Mouse (Mus musculus) mesoderm, embryonic 11.5 days (tissue): Measurements from ENCODE around the gene Cnpy4.
A peak's percentile ranks its signal among the peaks of the same experiment; 100 is the strongest.
"Not testable (repeated sequence)": the region's sequence is repeated elsewhere in the genome, so short reads cannot be mapped to it uniquely, and the experiment has no call there.

Experiments used
- DNase-seq: peaks from one replicate; pipeline ENCODE4 v3.0.0-alpha.2; 2012; ENCODE audit warnings: low read depth, low spot score

The Cnpy4 gene

DNA sequence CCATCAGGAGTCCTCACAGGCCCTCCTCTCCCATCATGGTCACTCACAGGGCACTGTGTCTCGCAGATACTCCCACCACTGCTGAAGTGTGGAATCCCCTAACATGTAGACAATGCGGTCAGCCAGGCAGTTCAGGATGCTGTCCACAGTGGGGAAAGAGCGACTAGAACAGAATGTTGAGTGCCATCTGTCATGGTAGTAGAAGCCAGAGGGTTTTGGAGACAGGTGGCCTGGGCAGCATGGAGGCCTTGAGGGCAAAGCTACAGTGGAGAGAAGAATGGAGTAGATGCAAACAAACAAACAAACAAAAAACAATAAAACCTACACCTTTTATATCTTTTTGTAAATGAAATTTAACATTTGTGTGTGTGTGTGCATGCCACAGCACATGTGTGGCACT, 14.8 kb downstream of the Cnpy4 start:
- DNase-seq: no peak

DNA sequence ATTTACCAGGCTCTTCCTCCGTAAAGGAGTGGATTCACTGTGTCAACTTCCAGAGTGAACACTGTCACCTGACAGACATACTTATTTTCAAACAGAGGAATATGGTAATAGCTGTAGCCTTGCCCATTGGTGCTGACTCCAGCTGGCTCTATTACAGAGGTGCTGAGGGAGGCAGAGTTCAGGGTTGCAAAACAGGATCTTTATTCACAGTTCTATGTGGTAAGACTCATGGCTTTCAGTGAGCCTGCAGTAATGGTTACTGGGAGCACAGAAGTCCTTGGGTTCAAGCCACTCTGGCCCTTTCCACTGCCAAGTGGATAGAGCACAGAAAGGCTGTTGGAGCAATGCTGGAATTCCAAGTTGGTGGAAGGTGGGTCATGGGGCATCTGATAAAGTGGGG, 20.0 kb downstream of the Cnpy4 start:
- no peak for DNase-seq

DNA sequence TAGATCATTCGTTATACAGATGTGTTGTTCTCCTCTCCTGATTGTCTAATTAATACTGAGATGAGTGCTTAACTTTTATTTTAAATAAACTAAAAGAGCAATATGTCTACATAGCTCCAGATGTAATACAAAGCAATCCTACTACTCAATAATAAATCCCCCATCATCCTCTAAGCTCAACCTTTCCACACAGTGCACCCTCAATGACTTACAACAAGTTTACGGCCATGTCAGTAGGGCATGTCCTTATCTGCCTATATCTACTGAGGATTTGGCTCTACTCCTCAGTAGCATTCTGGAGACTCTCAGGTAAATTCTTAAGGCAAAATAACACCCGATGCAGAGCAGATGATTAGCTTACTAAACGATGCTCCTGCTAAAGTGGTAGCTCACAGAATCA, 20.6 kb downstream of the Cnpy4 start:
- DNase-seq: no peak

DNA sequence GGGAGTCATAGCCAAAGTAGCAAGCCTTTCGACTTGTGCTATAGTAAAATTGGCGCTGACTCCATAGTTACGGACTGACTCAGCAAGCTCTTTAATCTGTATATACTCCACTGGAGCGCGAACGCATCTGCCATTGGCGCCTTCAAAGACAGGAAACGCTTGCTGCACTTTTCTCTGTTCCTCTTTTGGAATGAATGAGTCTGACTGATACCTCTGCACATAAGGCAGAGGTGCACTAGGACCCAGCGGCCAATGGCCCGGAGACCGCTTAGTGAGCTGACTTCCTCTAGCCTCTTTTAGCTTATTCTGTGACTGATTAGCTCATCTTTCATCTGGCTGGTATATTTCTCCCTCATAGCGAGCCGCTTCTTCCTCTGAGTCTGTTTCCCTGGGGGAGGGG, 29.3 kb downstream of the Cnpy4 start:
- not testable (repeated sequence) for DNase-seq

DNA sequence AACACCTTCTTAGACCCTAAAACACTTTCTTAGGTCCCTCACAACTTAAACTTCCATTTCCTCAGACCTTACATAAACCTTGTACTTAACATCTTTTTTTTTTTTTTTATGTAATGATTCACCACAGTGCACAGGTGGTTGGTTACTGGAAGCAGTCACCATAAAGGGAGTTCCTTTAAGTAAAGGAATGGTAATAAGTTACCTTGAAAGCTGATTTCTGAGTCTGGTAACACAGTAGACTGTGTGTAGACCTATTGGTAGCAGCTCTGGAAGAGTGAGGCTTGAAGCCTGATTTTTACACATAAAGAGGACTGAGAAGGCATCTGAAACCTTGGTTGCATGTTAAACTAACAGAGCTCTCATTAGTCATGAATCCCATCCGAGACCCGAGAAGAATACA, 32.6 kb downstream of the Cnpy4 start:
- no peak for DNase-seq

DNA sequence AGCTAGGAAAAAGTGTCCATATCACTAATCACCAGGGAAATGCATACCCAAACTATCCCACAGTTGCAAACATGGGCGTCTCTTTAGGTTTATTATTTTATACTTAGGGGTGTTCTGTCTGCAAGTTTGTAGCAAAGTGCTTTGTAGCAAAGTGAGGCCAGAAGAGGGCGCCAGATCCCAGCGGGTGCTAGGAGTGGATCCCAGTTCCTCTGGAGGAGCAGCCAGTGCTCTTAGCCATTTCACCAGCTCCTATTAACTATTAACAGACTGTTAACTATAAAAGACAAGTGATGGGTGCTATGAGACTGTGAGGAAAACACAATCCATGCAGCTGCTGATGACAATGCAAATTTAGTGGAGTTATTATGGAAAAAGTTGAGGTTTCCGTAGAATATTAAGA, 34.8 kb downstream of the Cnpy4 start:
- peak; percentile 72 for DNase-seq

DNA sequence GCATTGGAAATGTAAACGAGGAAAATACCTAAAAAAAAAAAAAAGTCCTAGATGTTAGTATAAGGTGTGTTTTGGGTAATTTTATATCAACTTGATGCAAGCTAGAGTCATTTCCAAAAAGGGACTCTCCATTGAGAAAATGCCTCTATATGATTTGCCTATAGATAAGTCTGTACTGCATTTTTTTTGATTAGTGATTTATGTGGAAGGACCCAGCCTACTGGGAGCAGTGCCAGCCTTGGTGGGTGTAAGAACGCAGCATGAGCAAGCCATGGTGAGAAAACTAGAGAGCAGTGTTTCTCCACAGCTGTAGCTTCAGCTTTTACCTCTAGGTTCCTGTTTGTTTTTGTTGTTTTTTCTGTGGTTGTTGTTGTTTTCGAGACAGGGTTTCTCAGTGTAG, 36.0 kb downstream of the Cnpy4 start:
- DNase-seq: no peak

DNA sequence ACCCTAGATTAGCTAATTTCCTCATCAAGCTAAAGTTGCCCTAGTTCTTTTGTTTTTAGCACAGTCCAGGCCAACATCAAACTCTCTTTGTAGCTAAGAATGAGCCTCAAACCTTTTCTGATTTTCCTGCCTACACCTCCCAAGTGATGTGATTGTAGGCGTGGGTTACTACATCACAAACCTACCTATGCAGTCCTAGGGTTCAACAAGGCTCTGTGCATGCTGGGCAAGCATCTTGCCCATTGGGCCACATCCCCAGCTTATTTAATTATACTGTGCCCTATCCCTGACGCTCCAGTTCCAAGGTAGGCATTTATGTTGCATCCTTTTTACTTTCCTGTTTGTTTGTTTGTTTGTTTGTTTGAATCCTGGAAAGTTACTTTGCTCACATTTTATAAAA, 38.4 kb downstream of the Cnpy4 start, which contains the start of gene Nxpe5:
Gene Nxpe5, plus strand, starts transcription at position 199 of the 400 bp plus-strand sequence.
- DNase-seq: no peak

DNA sequence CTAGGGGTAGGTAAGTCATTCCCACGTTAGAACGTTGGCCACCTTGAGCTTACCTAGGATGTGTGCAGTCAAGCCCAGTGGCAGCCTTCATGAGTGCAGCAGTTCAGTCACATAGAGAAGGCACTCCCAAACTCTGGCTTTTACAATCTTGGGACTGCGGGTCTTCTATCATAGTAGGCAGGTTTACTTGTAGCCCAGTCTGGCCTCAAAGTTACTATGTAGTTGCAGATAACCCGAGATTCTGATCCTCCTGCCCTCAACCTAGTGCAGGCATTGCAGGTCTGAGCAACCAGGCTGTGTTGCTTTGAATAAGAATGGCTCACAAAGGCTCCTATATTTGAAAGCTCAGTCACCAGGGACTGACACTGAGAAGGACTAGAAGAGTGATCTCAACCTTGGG, 39.2 kb downstream of the Cnpy4 start:
- no peak for DNase-seq

DNA sequence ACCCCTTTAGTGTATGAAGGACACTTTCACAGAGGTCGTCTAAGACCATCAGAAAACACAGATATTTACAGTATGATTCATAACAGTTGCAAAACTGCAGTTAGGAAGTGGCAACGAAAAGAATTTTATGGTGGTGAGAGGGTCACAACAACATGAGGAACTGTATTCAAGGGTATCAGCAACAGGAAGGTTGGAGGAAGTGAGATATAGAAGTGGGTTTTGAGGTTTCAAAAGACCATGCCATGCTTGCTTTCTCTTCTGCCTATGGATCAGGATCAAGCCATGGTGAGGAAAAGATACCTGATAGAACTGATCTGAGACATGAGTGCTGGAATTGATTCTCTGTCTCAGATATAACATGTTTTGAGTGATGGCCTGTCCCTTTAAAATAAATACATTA, 40.1 kb downstream of the Cnpy4 start:
- no peak for DNase-seq

DNA sequence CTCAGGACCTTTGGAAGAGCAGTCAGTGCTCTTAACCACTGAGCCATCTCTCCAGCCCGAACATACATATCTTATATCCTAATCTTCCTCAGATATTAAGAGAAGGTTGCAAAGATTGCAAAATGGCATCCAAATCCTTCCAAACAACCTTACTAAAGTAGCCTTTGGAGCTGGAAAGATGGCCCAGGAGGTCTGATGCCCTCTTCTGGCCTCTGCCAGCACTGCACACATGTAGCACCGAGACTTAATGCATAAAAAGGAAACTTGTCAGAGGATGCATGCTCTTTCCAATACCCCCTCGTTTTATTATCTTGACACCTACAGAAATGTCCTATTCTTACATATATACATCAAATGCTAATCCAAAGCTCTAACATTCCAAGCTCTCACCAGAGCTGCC, 40.7 kb downstream of the Cnpy4 start:
- DNase-seq: peak; percentile 23

DNA sequence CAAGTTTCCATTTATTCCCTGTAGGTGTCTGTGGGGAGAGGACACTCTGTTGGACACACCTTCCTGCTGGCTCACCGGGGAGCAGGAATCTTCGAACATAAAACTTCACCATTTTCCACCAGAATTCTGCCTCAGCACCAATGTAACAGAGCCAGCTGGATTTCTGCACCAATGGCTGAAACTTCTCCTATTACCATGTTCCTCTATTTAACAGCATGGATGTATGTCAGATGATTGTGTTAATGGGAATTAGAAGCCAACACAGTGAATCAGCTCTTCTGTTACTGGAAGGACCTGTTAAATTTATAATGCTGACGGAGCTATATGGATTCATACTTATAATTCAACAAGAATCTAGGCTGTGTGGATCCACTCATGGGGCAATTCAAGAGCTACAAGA, 42.2 kb downstream of the Cnpy4 start:
- DNase-seq: no peak

DNA sequence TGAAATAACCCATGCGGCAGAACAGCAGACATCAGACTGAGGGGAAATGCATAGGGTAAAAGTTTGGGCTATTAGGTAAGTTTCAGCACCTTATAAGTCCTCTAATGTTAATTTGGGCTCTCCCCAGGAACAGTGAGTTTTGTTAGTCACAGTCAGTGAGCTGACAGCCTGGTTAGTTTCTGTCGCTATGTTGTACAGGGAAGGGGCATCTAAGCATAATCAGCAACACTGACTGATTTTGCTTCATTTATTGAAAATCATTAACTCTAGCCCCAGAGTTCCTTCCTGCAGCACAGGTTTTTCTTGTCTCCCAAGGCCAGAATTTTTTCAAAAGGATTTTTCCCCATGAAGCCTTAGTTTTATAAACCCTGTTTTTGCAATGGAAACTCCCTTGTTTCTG, 46.5 kb downstream of the Cnpy4 start:
- no peak for DNase-seq

DNA sequence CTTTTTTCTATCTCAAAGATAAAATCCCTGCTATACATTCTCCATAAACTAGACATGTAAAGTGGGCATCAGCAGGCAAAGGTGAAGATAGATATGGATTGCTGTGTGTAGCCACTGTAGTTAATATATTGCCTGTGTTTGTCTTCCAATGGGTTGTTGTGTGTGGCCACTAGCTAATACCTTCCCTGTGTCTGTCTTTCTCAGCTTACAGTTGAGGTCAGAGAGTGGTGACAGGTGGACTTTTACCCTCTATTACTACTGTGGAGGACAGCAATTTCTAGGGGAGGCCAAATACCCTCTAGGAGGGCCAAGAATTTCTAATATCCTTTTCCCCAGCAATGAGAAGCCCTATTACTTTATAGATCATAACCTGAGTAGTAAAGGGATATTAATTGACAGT, 46.9 kb downstream of the Cnpy4 start:
- no peak for DNase-seq

DNA sequence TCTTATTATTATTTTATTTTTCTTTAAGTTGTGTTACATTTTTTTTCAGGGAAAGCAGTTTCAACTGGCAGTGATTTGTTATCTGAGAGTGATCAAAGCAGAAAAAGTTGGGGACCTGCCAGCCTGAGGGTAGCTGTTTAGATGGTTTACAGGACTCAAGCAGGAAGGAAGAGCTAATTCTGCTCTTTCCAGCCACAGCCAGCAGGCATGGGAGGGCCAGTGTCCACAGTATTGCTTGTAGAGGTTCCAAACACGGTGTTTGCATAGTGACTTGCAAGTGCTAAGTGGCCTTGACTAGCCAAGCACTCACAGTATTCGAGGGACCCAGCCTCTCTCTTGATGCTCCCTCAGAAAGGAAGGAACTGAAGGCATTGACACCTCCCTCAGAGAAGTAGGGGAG, 54.2 kb downstream of the Cnpy4 start:
- no peak for DNase-seq
